Mouse (Mus musculus): ENCODE measurements around the gene Mia2. TPM values are rescaled to one million over a fixed set of nuclear protein-coding genes. Genes with fewer than 3 reads are reported as not detected.
"Not testable (repeated sequence)": the region's sequence is repeated elsewhere in the genome, so short reads cannot be mapped to it uniquely, and the experiment has no call there.

The Mia2 gene
- polyA plus RNA-seq, 1 experiment from 2014 or later: 58.2 TPM

GRCm38 (mm10) chr12:59241031-59241430 is 145.4 kb downstream of the Mia2 start:
- ATAC-seq (ENCODE audit: insufficient number of reproducible peaks, low FRiP score, low TSS enrichment, low read depth); H3K4me1 ChIP-seq; H3K27me3 ChIP-seq; H3K36me3 ChIP-seq; H3K27ac ChIP-seq (replicated peaks); H3K9me3 ChIP-seq (replicated peaks); H3K9ac ChIP-seq; H3K4me3 ChIP-seq (replicated peaks); H3K4me2 ChIP-seq (replicated peaks): not testable (repeated sequence)
- WGBS: 91% methylated on average over 8 of the region's 8 CpGs

Small RNA genes within 50 kb of the gene (microRNA-seq; reads per million reads assigned to microRNA genes)
- gene Gm27284 (ENCODE audit: borderline number of aligned reads): not detected

Other genes with a start within 250 kb of the Mia2 start
- 85.1 and 87.9 TPM in 2 replicates for gene Sec23a, start 83.8 kb upstream of the Mia2 start, polyA plus RNA-seq (2015; fragmentation: Nextera tagmentation; extraction: Ambion mirVana)
- gene Gemin2, start 82.4 kb upstream of the Mia2 start, polyA plus RNA-seq (2015; fragmentation: Nextera tagmentation; extraction: Ambion mirVana): 23.6 and 26.4 TPM in 2 replicates
- gene Trappc6b, start 34.3 kb upstream of the Mia2 start, polyA plus RNA-seq (2015; fragmentation: Nextera tagmentation; extraction: Ambion mirVana): 88.8 and 92.8 TPM in 2 replicates
- gene Pnn, start 28.9 kb upstream of the Mia2 start, polyA plus RNA-seq (2015; fragmentation: Nextera tagmentation; extraction: Ambion mirVana): 93.2 and 101 TPM in 2 replicates
- gene Fbxo33, start 123.9 kb downstream of the Mia2 start, polyA plus RNA-seq (2015; fragmentation: Nextera tagmentation; extraction: Ambion mirVana): 7.9 and 9.4 TPM in 2 replicates

All from embryonic facial prominence, embryonic 15.5 days (tissue).